Mouse (Mus musculus): Measurements from ENCODE around the gene C2cd2l. TPM values are rescaled to one million over a fixed set of nuclear protein-coding genes. Genes with fewer than 3 reads are reported as not detected.
"Not testable (repeated sequence)": the region's sequence is repeated elsewhere in the genome, so short reads cannot be mapped to it uniquely, and the experiment has no call there.

Gene C2cd2l
- total RNA-seq, 2 experiments from 2014 or later, result 16.3 to 16.5 TPM

GRCm38 (mm10) chr9:44336093-44336406 lies 16.0 kb upstream of the C2cd2l start:
- DNase-seq, result no peak

GRCm38 (mm10) chr9:44335331-44336092 lies 15.4 kb upstream of the C2cd2l start:
- DNase-seq, result no peak

GRCm38 (mm10) chr9:44334396-44335330 lies 14.6 kb upstream of the C2cd2l start, which contains the start of gene H2afx:
TSS of gene H2afx (plus strand) at chr9:44334694.
- peak; percentile 98 for DNase-seq

- DNase-seq, result no peak
Measured at GRCm38 (mm10) chr9:44332918-44333638, 13.0 kb upstream of the C2cd2l start.

- no peak for DNase-seq
Measured at GRCm38 (mm10) chr9:44330736-44331135, 10.7 kb upstream of the C2cd2l start.

- DNase-seq, result no peak
Measured at GRCm38 (mm10) chr9:44327926-44328325, 7.8 kb upstream of the C2cd2l start.

GRCm38 (mm10) chr9:44327064-44327711 lies 7.1 kb upstream of the C2cd2l start:
- DNase-seq, result peak; percentile 59

- DNase-seq, result peak; percentile 85
Measured at GRCm38 (mm10) chr9:44326371-44327063, 6.4 kb upstream of the C2cd2l start.

- DNase-seq, result no peak
Measured at GRCm38 (mm10) chr9:44325768-44326370, 5.8 kb upstream of the C2cd2l start, which contains the start of gene Dpagt1. TSS of gene Dpagt1 (plus strand) at chr9:44326019.

GRCm38 (mm10) chr9:44325032-44325767 lies 5.1 kb upstream of the C2cd2l start:
- not testable (repeated sequence) for DNase-seq

GRCm38 (mm10) chr9:44324147-44324546 lies 4.1 kb upstream of the C2cd2l start:
- no peak for DNase-seq

- not testable (repeated sequence) for DNase-seq
Measured at GRCm38 (mm10) chr9:44323656-44324055, 3.6 kb upstream of the C2cd2l start.

GRCm38 (mm10) chr9:44320799-44321133 lies 681 bp upstream of the C2cd2l start:
- no peak for DNase-seq

- DNase-seq, result no peak
Measured at GRCm38 (mm10) chr9:44319105-44319886, 789 bp downstream of the C2cd2l start.

GRCm38 (mm10) chr9:44318826-44319095 lies 1.3 kb downstream of the C2cd2l start:
- DNase-seq, result no peak

GRCm38 (mm10) chr9:44318076-44318825 lies 1.8 kb downstream of the C2cd2l start:
- no peak for DNase-seq

- DNase-seq, result no peak
Measured at GRCm38 (mm10) chr9:44317452-44317851, 2.6 kb downstream of the C2cd2l start.

- no peak for DNase-seq
Measured at GRCm38 (mm10) chr9:44314910-44315309, 5.2 kb downstream of the C2cd2l start.

- no peak for DNase-seq
Measured at GRCm38 (mm10) chr9:44314257-44314547, 5.9 kb downstream of the C2cd2l start.

Data from heart, postnatal 4 days (tissue).